Mouse (Mus musculus): ENCODE data around the gene L3mbtl4.

GRCm38 (mm10) chr17:68461471-68461870 lies 187.9 kb downstream of the L3mbtl4 start:
- TF ChIP-seq CTCF (IDR thresholded peaks at IDR 0.05) = no peak
- TF ChIP-seq EP300 (IDR thresholded peaks at IDR 0.05) = no peak

Measured in lung, postnatal 0 days (tissue).